Mouse (Mus musculus): ENCODE measurements around the gene Kif21b.

DNA sequence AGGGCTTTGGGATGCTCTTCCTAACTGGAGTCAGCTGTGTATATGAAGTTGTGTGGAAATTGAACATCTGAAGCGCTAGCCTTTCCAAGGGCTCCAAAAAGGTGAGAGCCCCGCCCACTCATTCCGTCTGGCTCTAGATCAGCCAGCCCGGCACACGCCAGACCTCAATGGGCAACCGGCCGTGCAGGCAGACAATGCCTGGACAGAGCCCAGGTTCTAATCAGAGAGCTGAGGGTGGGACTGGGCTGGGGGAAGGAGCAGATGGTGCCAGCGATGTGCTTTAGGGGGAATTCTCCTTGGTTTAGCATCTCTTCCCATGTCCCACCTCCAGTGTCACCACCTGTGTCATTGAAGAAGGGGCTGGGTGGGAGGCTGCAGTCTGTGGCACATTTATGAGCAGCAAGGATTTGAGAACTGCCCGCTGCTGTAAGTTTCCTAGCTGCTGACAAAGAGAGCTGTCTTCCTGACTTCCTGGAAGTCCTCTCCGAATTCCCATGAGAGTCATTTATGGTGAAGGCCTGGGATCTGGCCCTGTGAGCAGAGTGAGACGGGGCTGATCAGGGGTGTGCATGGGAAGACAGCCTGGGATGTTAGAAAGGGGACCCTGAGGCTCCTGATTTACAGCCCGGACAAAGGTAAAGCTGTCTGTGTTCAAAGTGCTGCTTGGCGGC lies 2.5 kb downstream of the Kif21b start:
- TF ChIP-seq CTCF (IDR thresholded peaks at IDR 0.05; ENCODE audit: control insufficient read depth, insufficient read depth, low read length) (no peak), POLR2A (IDR thresholded peaks at IDR 0.05; ENCODE audit: borderline replicate concordance, control insufficient read depth, low read depth, low read length) (no peak)

Data from bone marrow, adult 2 months (tissue).